Comparison of ENCODE assay signal across 9 mouse cellular contexts in genomic region chr8:123514781-123515539, GRCm38 (mm10). TPM values are rescaled to one million over a fixed set of nuclear protein-coding genes. Genes with fewer than 3 reads are reported as not detected.
A peak's percentile ranks its signal among the peaks of the same experiment; 100 is the strongest.
DNase-seq lines count a peak whose midpoint lies in the region; ATAC-seq and TF ChIP-seq lines count a peak whose summit lies in the region.
"Had no signal": no experiment of that assay in that cellular context is flagged by ENCODE, and none has a peak within 500 bp of the region (broad histone marks: within the 10 kb centered on the region; RNA-seq: fewer than 3 reads in every experiment).

Gene Dbndd1 (minus strand): TSS chr8:123515463.

- H3K27me3 ChIP-seq in ES-Bruce4 (ENCODE audit: control insufficient read depth, insufficient read depth, low read length, poor library complexity, severe bottlenecking) = 0 out of 2 replicates have a peak, but pooled peaks cover 7% of the 10 kb centered on the region
- peaks cover 50% of the 10 kb centered on the region for H3K27me3 ChIP-seq in embryonic facial prominence, embryonic 13.5 days
- peaks cover 33% of the 10 kb centered on the region for H3K27me3 ChIP-seq in small intestine, adult 2 months (ENCODE audit: control insufficient read depth, insufficient read depth, low read length)

- peak within 1 kb of the TSS; percentile 67 for H3K4me3 ChIP-seq in ES-Bruce4 (ENCODE audit: low read depth, low read length)
- H3K4me3 ChIP-seq in embryonic facial prominence, embryonic 13.5 days = peak within 1 kb of the TSS; percentile 72
- H3K4me3 ChIP-seq in small intestine, adult 2 months (ENCODE audit: low read depth, low read length) = peak within 1 kb of the TSS; percentile 56

- TF ChIP-seq EP300 in ES-Bruce4 (IDR thresholded peaks at IDR 0.05; ENCODE audit: insufficient read depth, low read depth, low read length) = no peak

- ATAC-seq in embryonic facial prominence, embryonic 13.5 days (ENCODE audit: insufficient number of reproducible peaks, insufficient read depth, low FRiP score, low TSS enrichment, low read depth) = peak; percentile 23; the same call in 1 of the 2 replicates
- no peak for ATAC-seq in erythroid progenitor cell, adult 5-6 weeks (replicated peaks; ENCODE audit: low FRiP score, poor library complexity, severe bottlenecking)

- intact Hi-C loops in heart, postnatal 36 days (cut with DNase I) = no loop called here

- no peak for TF ChIP-seq POLR2A in ES-Bruce4 (IDR thresholded peaks at IDR 0.05; ENCODE audit: insufficient read depth, low read length)
- TF ChIP-seq POLR2A in small intestine, adult 2 months (IDR thresholded peaks at IDR 0.05; ENCODE audit: low read depth, low read length) = no peak

- under 1% methylated on average over 51 of the region's 63 CpGs for WGBS in embryonic facial prominence, embryonic 13.5 days
- under 1% methylated on average over 62 of the region's 63 CpGs for WGBS in small intestine, adult 2 months

- no peak within 1 kb of the TSS for H3K27ac ChIP-seq in ES-Bruce4 (ENCODE audit: insufficient read depth, low read length)
- H3K27ac ChIP-seq in embryonic facial prominence, embryonic 13.5 days = no peak within 1 kb of the TSS
- H3K27ac ChIP-seq in small intestine, adult 2 months (ENCODE audit: insufficient read depth, low read depth, low read length) = no peak within 1 kb of the TSS

- H3K36me3 ChIP-seq in ES-Bruce4 (ENCODE audit: control insufficient read depth, insufficient read depth, low read length, poor library complexity, severe bottlenecking) = no peaks in the 10 kb centered on the region
- H3K36me3 ChIP-seq in embryonic facial prominence, embryonic 13.5 days = no peaks in the 10 kb centered on the region; the same call in none of the 2 replicates
- H3K36me3 ChIP-seq in small intestine, adult 2 months (ENCODE audit: control insufficient read depth, insufficient read depth, low read length) = no peaks in the 10 kb centered on the region

- peak within 1 kb of the TSS; percentile 97 for H3K4me2 ChIP-seq in embryonic facial prominence, embryonic 13.5 days

- peak within 1 kb of the TSS; percentile 84 for H3K9ac ChIP-seq in ES-Bruce4 (ENCODE audit: low read depth, poor library complexity, severe bottlenecking)
- peak within 1 kb of the TSS; percentile 75 for H3K9ac ChIP-seq in embryonic facial prominence, embryonic 13.5 days

- H3K4me1 ChIP-seq in ES-Bruce4 (ENCODE audit: control insufficient read depth, insufficient read depth, low read length) = no peaks in the 10 kb centered on the region
- peaks cover 29% of the 10 kb centered on the region for H3K4me1 ChIP-seq in embryonic facial prominence, embryonic 13.5 days
- peaks cover 7% of the 10 kb centered on the region; the same call in 1 of the 2 replicates for H3K4me1 ChIP-seq in small intestine, adult 2 months (ENCODE audit: control insufficient read depth, insufficient read depth, insufficient read length, low read length)

- no peaks in the 10 kb centered on the region for H3K9me3 ChIP-seq in ES-Bruce4 (replicated peaks; ENCODE audit: control insufficient read depth, insufficient read depth, low read length, poor library complexity, severe bottlenecking)
- H3K9me3 ChIP-seq in embryonic facial prominence, embryonic 13.5 days = no peaks in the 10 kb centered on the region

- DNase-seq in adrenal gland, adult 18-20 months (ENCODE audit: low spot score in 2 of 2) = peak; percentile 32 to 49
- peak; percentile 25 to 29 for DNase-seq in heart, postnatal 36 days
- DNase-seq in left cerebral cortex, adult 11 months (ENCODE audit: low spot score) = peak; percentile 50
- DNase-seq in lung, postnatal 14 days = peak; percentile 41

- peak; percentile 36 for TF ChIP-seq CTCF in ES-Bruce4 (IDR thresholded peaks at IDR 0.05; ENCODE audit: low read depth, low read length)
- no peak for TF ChIP-seq CTCF in small intestine, adult 2 months (IDR thresholded peaks at IDR 0.05; ENCODE audit: extremely low read depth, insufficient read length, insufficient replicate concordance, low read depth, low read length)

RNA-seq across cellular contexts. Expression of gene Dbndd1, which starts in this region (rescaled TPM):
- polyA plus RNA-seq in ES-Bruce4 (2011; ENCODE audit: insufficient read depth, insufficient read length, low read depth, missing spikeins) = 0.75 and 1.6 TPM in 2 replicates
- total RNA-seq in adrenal gland, adult 18-20 months (2021) = under 1 TPM; 0.20 to 0.35 TPM
- 5.3 and 6.0 TPM in 2 replicates for polyA plus RNA-seq in embryonic facial prominence, embryonic 13.5 days (2015; fragmentation: Nextera tagmentation; extraction: Ambion mirVana)
- not detected for total RNA-seq in heart, postnatal 36 days (2021)
- 0.16 TPM in 1 of 2 replicates, not detected in the other for polyA plus RNA-seq in small intestine, adult 2 months (2012; rRNA removed)
- not detected in 2 replicates for total RNA-seq in erythroid progenitor cell, adult 5-6 weeks (2015; ENCODE audit: low replicate concordance)
- not detected in 2 replicates for total RNA-seq in erythroid progenitor cell, adult 5-6 weeks (2017; ENCODE audit: low replicate concordance)
- total RNA-seq: gastrocnemius, postnatal 36 days had no signal

Comparison
In these comparisons a context has a peak if more than half of its experiments do, and no peak if none do; other contexts are left out.
1. Peak in DNase-seq in adrenal gland, adult 18-20 months; RNA of the gene not detected or under 1 TPM.
2. Peak in DNase-seq in heart, postnatal 36 days; RNA of the gene not detected or under 1 TPM.